Mouse (Mus musculus) CH12.LX (cell line): Measurements from ENCODE around the gene Acadl.

Source experiments
- CTCF ChIP-seq, 2 experiments: IDR thresholded peaks in 1 of 2; conservative IDR thresholded peaks in 1 of 2; 2 replicates each; pipeline ENCODE4 v1.5.1; 2011 to 2012; ENCODE audit warnings: low read depth in 2 of 2, low read length in 2 of 2, improper control_type of control experiment in 1 of 2, inconsistent platforms in 1 of 2, mild to moderate bottlenecking in 1 of 2, moderate library complexity in 1 of 2
- EP300 ChIP-seq: IDR thresholded peaks from 2 replicates; pipeline ENCODE4 v1.6.1; 2011; ENCODE audit warnings: low read length, improper control_type of control experiment
- GABPA ChIP-seq: IDR thresholded peaks from 2 replicates; pipeline ENCODE4 v1.6.1; 2012; ENCODE audit warnings: low read depth, low read length, improper control_type of control experiment, inconsistent platforms; ENCODE audit not compliant: insufficient replicate concordance
- MYC ChIP-seq: IDR thresholded peaks from 2 replicates; pipeline ENCODE4 v1.6.1; 2011; ENCODE audit warnings: low read depth, mild to moderate bottlenecking, improper control_type of control experiment, low read length
- POLR2A ChIP-seq: IDR thresholded peaks from 2 replicates; pipeline ENCODE4 v1.6.1; 2011; ENCODE audit warnings: low read depth, mild to moderate bottlenecking, improper control_type of control experiment, low read length
- RAD21 ChIP-seq: IDR thresholded peaks from 2 replicates; pipeline ENCODE4 v1.6.1; 2011; ENCODE audit warnings: low read depth, mild to moderate bottlenecking, low read length, improper control_type of control experiment, moderate library complexity
- UBTF ChIP-seq: IDR thresholded peaks from 2 replicates; pipeline ENCODE4 v1.6.1; 2012; ENCODE audit warnings: low read depth, mild to moderate bottlenecking, inconsistent platforms, low read length, improper control_type of control experiment, moderate library complexity
- ZNF384 ChIP-seq: IDR thresholded peaks from 2 replicates; pipeline ENCODE4 v1.6.1; 2012; ENCODE audit warnings: low read depth, low read length, improper control_type of control experiment, inconsistent platforms

DNA sequence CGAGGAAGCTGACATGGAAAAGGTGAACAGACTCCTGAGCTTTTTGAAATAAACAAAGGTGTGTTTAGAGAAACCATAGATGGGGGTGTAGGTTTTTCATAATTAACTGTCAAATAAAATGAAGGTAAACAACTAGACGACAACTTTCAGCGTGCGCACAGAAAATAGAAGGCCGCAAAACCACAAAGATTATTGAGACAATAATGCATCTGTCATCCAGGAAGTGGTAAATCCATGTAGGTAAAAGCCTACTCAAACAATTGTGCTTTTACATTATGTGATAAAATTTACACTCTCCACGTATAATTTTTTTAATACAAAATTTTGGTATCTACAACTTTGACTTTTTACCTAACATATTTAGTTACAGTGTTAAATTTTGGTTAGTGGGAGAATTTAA lies 11.7 kb upstream of the Acadl start:
- TF ChIP-seq EP300 (no peak), MYC (no peak), UBTF (no peak), CTCF (conservative IDR thresholded peaks at IDR 0.05 in 1 of 2, IDR thresholded peaks at IDR 0.05 in 1 of 2; ENCODE audit: low read depth in 2 of 2, low read length in 2 of 2) (no peak), GABPA (no peak), ZNF384 (no peak), RAD21 (no peak), POLR2A (no peak)
